Mouse (Mus musculus) heart, adult 18-20 months (tissue): ENCODE measurements around the gene Scmh1. TPM values are rescaled to one million over a fixed set of nuclear protein-coding genes. Genes with fewer than 3 reads are reported as not detected.
"Not testable (repeated sequence)": the region's sequence is repeated elsewhere in the genome, so short reads cannot be mapped to it uniquely, and the experiment has no call there.

Experiments
- DNase-seq, 2 experiments: peaks; one replicate each; pipeline ENCODE4 v3.0.0; 2021 to 2022; ENCODE audit warnings: mixed read lengths in 1 of 2
- long read RNA-seq, 2 experiments: library from polyadenylated mRNA; stranded (forward); transcript quantifications; one replicate each; pipeline ENCODE4 v2.0.0; 2021
- total RNA-seq, 2 experiments: library from RNA; stranded (reverse); gene quantifications; 2 replicates each; pipeline ENCODE4 v1.2.3; 2021

Scmh1 gene
- 10 to 100 TPM; 47.8 to 50.0 TPM for total RNA-seq
- long read RNA-seq, experiment 1, transcript Scmh1-201 (17 exons, 3,353 nt) = major isoform, 8 of 23 reads
- long read RNA-seq, experiment 1, partial matches to known transcripts = 4 of 23 reads
- long read RNA-seq, experiment 1, other reads (novel, unspliced or antisense) = 7 of 23 reads
- long read RNA-seq, experiment 2, partial matches to known transcripts = 4 of 9 reads
- long read RNA-seq, experiment 2, other reads (novel, unspliced or antisense) = 4 of 9 reads

DNA sequence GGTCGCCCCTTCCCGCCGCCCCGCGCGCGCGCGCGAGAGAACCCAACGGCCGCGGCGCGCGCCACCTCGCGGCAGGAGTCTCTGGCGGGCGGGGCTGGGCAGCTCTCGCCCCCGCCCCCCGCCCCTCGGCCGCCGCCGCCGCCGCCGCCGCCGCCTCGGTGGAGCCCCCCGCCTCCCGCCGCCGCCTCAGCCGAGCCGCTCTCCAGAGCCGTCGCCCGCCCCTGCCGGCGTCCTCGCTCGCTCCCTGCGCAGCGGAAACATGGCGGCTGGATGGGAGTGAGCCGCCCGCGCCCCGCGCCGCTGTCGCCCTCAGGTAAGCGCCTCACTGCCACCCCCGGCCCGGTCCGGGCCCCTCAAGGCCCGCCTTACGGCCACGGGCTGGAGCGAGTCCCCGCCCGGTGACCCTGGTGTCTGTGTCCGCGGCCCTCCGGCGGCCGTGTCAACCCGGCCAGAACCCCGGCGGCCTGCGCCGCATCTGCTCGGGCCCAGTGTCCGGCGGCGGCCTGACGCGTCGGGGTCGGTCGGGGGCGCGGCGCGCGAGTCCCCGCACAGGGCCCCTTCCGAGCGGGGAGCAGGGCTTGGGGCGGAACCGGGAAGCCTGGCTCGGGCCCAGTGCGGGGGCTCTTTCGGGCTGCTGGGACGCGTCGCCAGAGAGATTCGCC lies at the start of gene Scmh1:
TSS of gene Scmh1 (plus strand) at position 138 of the 662 bp plus-strand sequence.
- DNase-seq = peak; percentile 68 to 77

DNA sequence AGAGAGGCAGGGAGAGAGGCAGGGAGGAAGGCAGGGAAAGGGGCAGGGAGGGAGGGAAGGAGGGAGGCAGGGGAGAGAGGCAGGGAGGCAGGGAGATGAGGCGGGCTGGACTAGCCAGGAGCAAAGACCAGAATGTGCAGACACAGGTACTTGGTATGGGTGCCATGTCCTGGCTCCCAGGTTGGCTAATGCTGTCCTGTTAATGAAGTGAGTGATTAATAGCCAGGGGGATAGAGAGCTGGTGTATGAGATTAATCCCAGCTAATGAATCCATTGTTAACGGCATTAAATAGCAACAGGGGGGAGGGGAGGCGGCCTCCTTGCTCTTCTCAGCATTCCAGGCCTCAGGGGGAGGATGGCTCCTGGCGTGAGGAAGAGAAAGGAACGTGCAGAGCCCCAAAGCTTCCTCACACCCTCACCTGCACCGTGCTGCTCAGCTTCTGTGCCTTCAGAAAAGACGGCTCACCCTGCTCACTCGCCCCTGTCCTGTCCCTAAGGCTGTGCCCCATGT lies 45.0 kb upstream of the Scmh1 start:
- DNase-seq = no peak

DNA sequence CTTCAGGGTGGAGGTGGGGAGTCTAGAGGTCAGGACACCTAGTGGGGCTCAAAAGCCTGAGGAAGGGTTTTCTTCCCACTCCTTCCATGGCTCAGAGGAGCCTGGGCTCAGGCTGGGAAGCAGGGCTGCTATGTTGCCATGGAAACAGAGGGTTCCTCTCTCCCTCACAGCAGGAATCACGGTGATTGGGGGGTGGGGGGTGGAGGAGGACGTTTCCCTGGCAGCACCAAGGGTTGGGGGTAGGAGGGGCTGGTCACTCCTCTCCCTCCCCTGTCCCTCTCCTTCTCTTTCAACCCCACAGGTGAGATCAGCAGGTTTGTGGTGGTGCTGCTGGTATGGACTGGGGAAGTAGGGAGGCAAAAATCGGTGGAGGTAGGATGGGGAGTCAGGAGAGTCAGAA lies 40.4 kb upstream of the Scmh1 start:
- no peak for DNase-seq

DNA sequence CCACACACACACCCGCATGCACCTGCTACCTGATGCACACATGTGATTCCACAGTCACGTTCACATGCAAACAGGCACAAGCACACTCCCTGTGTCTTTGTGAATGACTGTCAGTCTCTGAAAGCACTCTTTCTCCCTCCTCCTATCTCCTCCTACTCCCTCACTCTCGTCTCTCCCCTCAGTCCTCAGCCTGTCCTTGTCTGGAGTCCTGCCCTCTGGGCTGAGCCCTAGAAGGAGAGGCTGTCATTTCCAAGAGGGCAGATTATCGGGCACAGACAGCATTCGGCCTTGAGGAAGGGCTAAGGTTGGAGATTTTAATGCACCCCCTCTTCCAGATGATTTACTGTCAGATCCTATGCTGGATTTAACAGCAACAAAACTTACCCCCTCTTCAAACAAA lies 39.6 kb upstream of the Scmh1 start:
- no peak for DNase-seq

GRCm38 (mm10) chr4:120368031-120368430 lies 37.0 kb upstream of the Scmh1 start:
- DNase-seq = no peak

DNA sequence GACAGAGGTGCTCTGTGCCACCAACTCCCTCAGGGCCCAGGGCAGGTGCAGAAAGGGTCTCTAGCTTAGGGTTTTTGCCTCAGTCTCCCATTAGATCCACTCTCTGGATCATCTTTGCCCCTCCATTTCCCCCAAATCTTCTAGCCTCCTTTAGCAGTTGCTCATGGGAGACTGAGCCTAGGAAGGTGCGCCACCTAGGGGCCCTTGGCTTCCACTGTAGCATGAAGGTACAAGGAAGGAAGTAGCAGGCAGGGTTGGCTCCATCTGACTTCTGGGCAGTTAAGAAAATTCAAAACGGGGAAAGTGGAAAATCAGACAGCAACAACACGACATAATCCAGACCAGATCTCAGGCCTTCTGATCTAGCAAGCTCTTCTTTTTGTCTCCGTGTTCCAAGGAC lies 36.4 kb upstream of the Scmh1 start:
- DNase-seq = peak; percentile 53 to 74

- DNase-seq = peak; percentile 62 to 69
Measured at GRCm38 (mm10) chr4:120369156-120369555, 35.9 kb upstream of the Scmh1 start.

GRCm38 (mm10) chr4:120369861-120370366 lies 35.2 kb upstream of the Scmh1 start:
- DNase-seq = peak in 1 of 2 experiments; percentile 17

DNA sequence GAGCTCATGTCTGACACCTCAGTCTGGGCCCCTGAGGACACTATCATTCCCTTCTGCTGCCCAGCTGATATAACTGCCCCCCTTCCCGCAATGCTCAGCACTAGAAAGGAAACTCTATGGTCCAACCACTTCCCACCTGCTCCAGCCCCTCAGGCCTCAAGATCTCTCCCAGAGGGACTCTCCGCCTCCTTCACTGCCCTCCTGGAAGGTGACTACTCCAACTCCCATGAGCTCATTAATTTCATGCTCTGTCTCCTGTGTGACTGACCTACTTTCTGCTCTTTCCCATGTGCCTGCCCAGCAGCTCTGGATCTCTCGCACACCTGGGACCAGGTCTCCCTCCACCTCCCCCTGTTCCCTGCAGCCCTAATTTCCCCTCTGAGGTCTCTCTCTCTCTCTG lies 32.2 kb upstream of the Scmh1 start:
- no peak for DNase-seq

DNA sequence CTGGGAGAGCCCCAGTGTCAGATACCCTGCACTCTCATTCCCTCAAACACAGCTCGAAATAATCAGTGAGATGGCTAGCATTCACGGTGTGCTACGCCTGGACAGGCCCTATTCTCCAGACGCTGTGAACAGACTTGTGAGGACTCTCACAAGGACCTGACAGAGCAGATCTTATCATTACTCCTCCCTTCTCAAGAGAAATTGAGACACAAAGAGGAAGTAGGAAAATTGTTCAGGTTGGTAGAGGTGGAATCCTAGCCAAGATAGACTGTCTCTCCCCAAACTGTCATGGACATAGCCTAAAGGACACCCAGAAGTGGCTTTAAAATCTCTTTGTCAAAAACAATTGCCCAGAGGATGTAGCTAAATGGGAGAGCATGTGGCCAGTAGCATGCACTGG lies 31.3 kb upstream of the Scmh1 start:
- no peak for DNase-seq

DNA sequence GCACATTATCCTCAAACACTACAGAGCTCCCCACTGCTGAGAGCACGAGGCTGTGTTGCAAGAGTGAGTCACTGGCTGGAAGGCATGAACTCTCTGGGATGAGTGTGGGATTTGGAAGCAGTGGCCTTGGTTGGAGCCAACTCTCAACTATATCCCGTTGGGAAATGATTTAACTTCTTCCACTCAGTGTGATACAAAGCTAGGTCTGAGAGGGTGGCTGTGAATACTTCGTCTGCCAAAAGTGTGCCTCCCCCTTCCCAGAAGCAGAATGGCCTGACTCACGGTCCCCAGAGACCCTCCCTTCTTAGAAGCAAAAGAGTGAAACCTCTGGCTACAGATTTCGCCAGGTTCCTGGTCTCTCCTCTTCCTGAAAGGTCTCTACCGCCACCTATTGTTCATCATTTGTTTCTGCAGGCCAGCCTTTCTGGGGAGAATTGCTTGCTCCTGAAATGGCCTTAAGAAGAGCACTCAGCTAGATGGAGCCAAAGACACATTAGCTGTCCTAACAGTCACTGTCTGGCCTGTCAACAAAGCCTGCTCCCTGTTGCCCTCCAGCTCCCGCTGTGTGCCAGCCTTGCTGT lies 24.2 kb upstream of the Scmh1 start:
- DNase-seq = peak; percentile 92 to 93

- DNase-seq = no peak
Measured at GRCm38 (mm10) chr4:120385496-120385895, 19.6 kb upstream of the Scmh1 start.

GRCm38 (mm10) chr4:120387496-120387895 lies 17.6 kb upstream of the Scmh1 start:
- DNase-seq = peak; percentile 26 to 66

- DNase-seq = no peak
Measured at GRCm38 (mm10) chr4:120387968-120388367, 17.1 kb upstream of the Scmh1 start.

GRCm38 (mm10) chr4:120388998-120389542 lies 16.0 kb upstream of the Scmh1 start:
- DNase-seq = no peak

DNA sequence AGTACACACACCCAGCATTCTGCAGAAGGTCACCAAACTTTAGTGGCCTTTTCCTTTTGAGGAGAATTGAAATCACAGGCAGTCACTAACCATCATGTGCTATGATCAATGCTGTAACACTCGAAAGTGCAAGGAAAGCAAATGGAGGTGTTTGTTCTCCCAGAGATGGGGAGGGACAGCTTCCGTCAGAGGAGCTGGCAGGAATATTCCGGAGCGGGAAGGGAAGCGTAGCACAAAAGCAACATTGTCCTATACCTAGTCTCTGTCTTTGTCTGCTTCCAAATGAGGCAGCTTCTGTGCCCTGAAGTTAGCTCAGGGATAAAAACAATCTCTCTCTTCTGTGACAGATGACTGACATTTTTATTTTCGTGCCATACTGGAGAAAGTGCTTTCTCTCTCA lies 15.5 kb upstream of the Scmh1 start:
- no peak for DNase-seq

GRCm38 (mm10) chr4:120391591-120391990 lies 13.5 kb upstream of the Scmh1 start:
- DNase-seq = no peak

DNA sequence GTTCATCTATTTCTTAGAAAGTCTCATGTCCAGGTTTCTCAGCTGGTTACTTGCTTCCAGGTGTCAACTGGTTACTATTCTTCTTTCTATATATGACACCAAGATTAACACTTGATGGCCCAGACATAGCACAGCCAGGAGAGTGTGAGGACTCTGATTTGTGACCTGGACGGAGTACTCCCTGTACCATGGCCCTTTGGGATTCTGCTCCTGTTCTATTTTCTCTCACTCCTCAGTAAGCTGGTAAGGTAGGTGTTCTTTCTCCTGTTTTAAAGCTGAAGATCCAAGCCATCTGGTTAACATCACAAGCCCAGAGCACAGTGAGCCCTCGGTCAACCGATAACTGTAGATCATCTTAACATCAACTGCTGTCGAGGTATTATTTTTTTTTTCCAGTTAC lies 12.7 kb upstream of the Scmh1 start:
- no peak for DNase-seq

DNA sequence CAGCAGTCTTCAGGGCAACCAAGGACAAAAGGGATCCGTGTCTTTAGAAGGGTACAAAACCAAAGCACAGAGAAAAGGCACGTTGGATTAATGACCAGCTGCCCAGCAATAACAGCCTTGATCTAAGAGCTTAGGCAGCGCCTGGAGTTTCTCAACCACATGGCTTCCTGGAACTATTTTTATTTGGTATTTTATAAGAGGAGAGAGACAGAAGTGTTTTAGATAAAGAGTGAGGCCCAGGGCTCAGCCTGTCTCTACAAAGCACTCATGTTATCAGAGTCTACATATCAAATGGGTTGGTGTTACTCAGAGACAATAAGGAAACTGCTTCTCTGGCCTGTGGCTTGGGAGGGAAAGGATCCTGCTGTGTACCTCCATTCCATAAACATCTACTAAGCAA lies 12.3 kb upstream of the Scmh1 start:
- DNase-seq = peak in 1 of 2 experiments; percentile 18

- no peak for DNase-seq
Measured at GRCm38 (mm10) chr4:120400251-120400650, 4.8 kb upstream of the Scmh1 start.

- DNase-seq = not testable (repeated sequence)
Measured at GRCm38 (mm10) chr4:120402105-120402504, 3.0 kb upstream of the Scmh1 start.

DNA sequence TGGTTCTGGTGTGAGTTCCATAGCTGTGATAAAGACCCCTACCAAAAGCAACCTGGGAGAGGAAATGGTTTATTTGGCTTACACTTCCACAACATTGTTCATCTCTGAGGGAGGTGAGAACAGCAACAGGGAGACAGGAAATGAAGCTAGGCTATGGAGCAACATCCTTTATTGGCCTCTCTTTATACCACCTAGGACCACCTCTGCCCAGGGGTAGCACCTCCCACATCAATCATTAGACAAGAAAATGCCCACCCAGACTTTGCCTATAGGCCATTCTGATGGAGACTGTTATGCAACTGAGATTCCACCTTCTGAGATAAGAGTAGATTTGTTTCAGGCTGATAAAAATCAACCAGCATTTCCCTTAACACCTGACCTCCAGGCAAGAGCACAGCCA lies 834 bp upstream of the Scmh1 start:
- DNase-seq = no peak

DNA sequence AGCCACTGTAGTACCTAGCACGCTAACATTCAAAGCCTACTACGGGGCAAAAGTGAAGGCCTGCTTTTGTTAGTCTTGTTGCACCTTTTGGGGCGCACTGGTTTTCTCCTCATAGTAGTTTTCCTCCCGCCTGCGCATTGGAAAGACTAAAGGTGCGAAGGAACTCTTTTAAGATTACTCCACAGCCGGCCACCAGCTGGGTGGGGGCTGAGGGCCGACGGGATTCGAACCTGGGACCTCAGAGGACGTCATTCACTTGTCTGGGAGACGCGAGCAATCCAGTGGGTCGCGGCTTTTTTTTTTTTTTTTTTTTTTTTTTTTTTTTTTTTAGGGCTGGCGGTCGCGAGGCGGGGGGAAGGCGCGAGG lies 320 bp upstream of the Scmh1 start:
- peak in 1 of 2 experiments; percentile 42 for DNase-seq
